Mouse (Mus musculus) forebrain, embryonic 15.5 days (tissue): Measurements from ENCODE around the gene Tsga10ip. TPM values are rescaled to one million over a fixed set of nuclear protein-coding genes. Genes with fewer than 3 reads are reported as not detected.
"Not testable (repeated sequence)": the region's sequence is repeated elsewhere in the genome, so short reads cannot be mapped to it uniquely, and the experiment has no call there.

Experiments used
- ATAC-seq: fragments of 200-750 bp; cut with Nextera tagmentation; replicated peaks from 2 replicates; pipeline ENCODE4 v1.8.0; 2017; ENCODE audit warnings: mild to moderate bottlenecking, moderate TSS enrichment, moderate library complexity
- H3K27ac ChIP-seq: fragments of 300-500 bp; sonication (generic); replicated peaks from 2 replicates; pipeline ENCODE4 v1.5.1; 2015; ENCODE audit warnings: mild to moderate bottlenecking, inconsistent platforms
- H3K27me3 ChIP-seq: fragments of 300-500 bp; sonication (generic); 2 replicates; pipeline ENCODE4 v1.6.1; 2015; ENCODE audit warnings: inconsistent platforms
- H3K36me3 ChIP-seq: fragments of 300-500 bp; sonication (generic); 2 replicates; pipeline ENCODE4 v1.6.1; 2015; ENCODE audit warnings: mild to moderate bottlenecking, inconsistent platforms
- H3K4me1 ChIP-seq: fragments of 300-500 bp; sonication (generic); 2 replicates; pipeline ENCODE4 v1.6.1; 2015; ENCODE audit warnings: inconsistent platforms
- H3K4me2 ChIP-seq: fragments of 300-500 bp; sonication (generic); replicated peaks from 2 replicates; pipeline ENCODE4 v1.6.1; 2015; ENCODE audit warnings: mild to moderate bottlenecking, inconsistent platforms
- H3K4me3 ChIP-seq: fragments of 300-500 bp; sonication (generic); 2 replicates; pipeline ENCODE4 v1.5.1; 2015; ENCODE audit warnings: mild to moderate bottlenecking, inconsistent platforms
- H3K9ac ChIP-seq: fragments of 300-500 bp; sonication (generic); replicated peaks from 2 replicates; pipeline ENCODE4 v1.6.1; 2015; ENCODE audit warnings: mild to moderate bottlenecking, inconsistent platforms
- H3K9me3 ChIP-seq: fragments of 300-500 bp; sonication (generic); 2 replicates; pipeline ENCODE4 v1.6.1; 2016; ENCODE audit warnings: inconsistent platforms
- WGBS: fragments of 180-500 bp; shearing (Covaris S2); methylation state at CpG from one replicate; pipeline ENCODE4 v1.1.7; 2015; ENCODE audit warnings: mixed read lengths; 5-methylcytosine and 5-hydroxymethylcytosine counted together
- polyA plus RNA-seq: library from polyadenylated mRNA; unstranded; fragments of >200 nt; fragmentation: Nextera tagmentation; extraction: Ambion mirVana; gene quantifications from 2 replicates; pipeline ENCODE4 v1.2.1, GENCODE M21; 2015

The Tsga10ip gene
- polyA plus RNA-seq, 1 experiment from 2014 or later = not detected

- H3K36me3 ChIP-seq, ATAC-seq, H3K4me1 ChIP-seq, H3K27ac ChIP-seq, H3K9me3 ChIP-seq, H3K27me3 ChIP-seq: not testable (repeated sequence)
- Histone ChIP-seq H3K9ac (peak within 1 kb of the TSS; percentile 49), H3K4me3 (peak within 1 kb of the TSS; percentile 32), H3K4me2 (peak within 1 kb of the TSS; percentile 54)
- WGBS = 65% methylated on average over 6 of the region's 6 CpGs
Observed at GRCm38 (mm10) chr19:5349502-5349873, 52.8 kb downstream of the Tsga10ip start, which contains the start of gene Cst6. Gene Cst6, minus strand, starts transcription at chr19:5349574.

GRCm38 (mm10) chr19:5348526-5349501, 53.5 kb downstream of the Tsga10ip start:
- H3K4me1 ChIP-seq = peaks cover 5% of the 10 kb centered on the region
- peak overlapping the region; percentile 49 for H3K9ac ChIP-seq
- no peaks in the 10 kb centered on the region for H3K36me3 ChIP-seq
- no peak overlapping the region for H3K27ac ChIP-seq
- no peaks in the 10 kb centered on the region for H3K27me3 ChIP-seq
- H3K4me2 ChIP-seq = peak overlapping the region; percentile 54
- ATAC-seq = no peak
- H3K9me3 ChIP-seq = no peaks in the 10 kb centered on the region
- WGBS = 5% methylated on average over 34 of the region's 34 CpGs
- H3K4me3 ChIP-seq = peak overlapping the region; percentile 32

- H3K27me3 ChIP-seq = no peaks in the 10 kb centered on the region
- H3K9me3 ChIP-seq = no peaks in the 10 kb centered on the region
- 80% methylated on average over 6 of the region's 6 CpGs for WGBS
Observed at GRCm38 (mm10) chr19:5348064-5348463, 54.3 kb downstream of the Tsga10ip start.

DNA sequence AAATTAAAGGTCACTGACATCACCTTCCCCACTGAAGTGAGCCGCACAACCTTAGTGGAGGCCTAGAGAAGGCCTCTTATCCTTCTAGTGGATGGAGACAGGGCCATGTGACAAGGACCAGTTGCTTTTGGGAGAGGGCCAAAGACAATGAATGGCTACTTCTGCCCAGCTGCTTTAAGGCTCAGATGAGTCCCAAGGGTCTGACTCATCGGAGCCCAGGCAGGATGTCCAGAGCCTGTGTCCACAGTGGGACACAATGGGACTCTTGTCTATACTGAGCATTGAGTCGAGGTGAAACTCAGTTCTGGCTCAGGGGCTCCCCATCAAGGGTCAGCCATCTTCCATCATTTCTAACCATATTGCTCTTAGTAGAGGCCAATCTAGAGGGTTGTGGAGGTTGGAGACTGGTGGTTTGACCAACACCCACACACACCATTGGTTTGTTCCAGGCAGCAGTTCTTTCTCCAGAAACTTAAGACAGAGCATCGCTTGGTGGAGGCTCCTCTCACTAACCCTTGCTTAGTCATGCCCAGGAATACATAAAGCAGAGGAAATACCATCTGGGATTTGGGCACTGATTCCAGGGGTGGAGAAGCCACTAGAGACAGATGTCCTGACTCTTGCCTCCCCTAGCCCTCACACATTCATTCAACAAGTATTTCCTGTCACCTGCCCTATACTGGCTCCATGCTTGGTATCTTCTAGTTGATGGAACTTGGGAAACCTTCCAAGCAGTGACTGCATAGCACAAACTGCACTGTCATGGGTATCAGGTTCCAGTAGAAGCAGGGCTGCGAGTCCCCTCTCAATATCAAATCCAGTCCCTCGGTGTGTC, 56.8 kb downstream of the Tsga10ip start:
- no peaks in the 10 kb centered on the region for H3K36me3 ChIP-seq
- no peak for ATAC-seq
- no peak overlapping the region for H3K9ac ChIP-seq
- no peaks in the 10 kb centered on the region for H3K9me3 ChIP-seq
- H3K4me1 ChIP-seq = peaks cover 5% of the 10 kb centered on the region
- no peak overlapping the region for H3K4me3 ChIP-seq
- no peak overlapping the region for H3K27ac ChIP-seq
- WGBS = 86% methylated on average over 6 of the region's 6 CpGs
- H3K4me2 ChIP-seq = no peak overlapping the region
- no peaks in the 10 kb centered on the region for H3K27me3 ChIP-seq

More at GRCm38 (mm10) chr19:5348064-5348463, 54.3 kb downstream of the Tsga10ip start:
- no peak overlapping the region for H3K27ac ChIP-seq
- no peaks in the 10 kb centered on the region for H3K36me3 ChIP-seq
- no peak overlapping the region for H3K9ac ChIP-seq
- peaks cover 5% of the 10 kb centered on the region for H3K4me1 ChIP-seq
- no peak overlapping the region for H3K4me2 ChIP-seq
- H3K4me3 ChIP-seq = no peak overlapping the region
- no peak for ATAC-seq

GRCm38 (mm10) chr19:5341360-5341759, 61.0 kb downstream of the Tsga10ip start:
- H3K27ac ChIP-seq = no peak overlapping the region
- ATAC-seq = no peak
- H3K36me3 ChIP-seq = no peaks in the 10 kb centered on the region
- H3K4me2 ChIP-seq = no peak overlapping the region
- H3K9ac ChIP-seq = no peak overlapping the region
- 94% methylated on average over 7 of the region's 7 CpGs for WGBS
- no peaks in the 10 kb centered on the region for H3K27me3 ChIP-seq
- no peaks in the 10 kb centered on the region for H3K4me1 ChIP-seq
- no peaks in the 10 kb centered on the region for H3K9me3 ChIP-seq
- no peak overlapping the region for H3K4me3 ChIP-seq

Other genes with a start within 250 kb of the Tsga10ip start
- 32.5 and 33.3 TPM in 2 replicates for gene Pacs1, start 129.4 kb downstream of the Tsga10ip start, polyA plus RNA-seq
- gene Sf3b2, start 107.1 kb downstream of the Tsga10ip start, polyA plus RNA-seq = 381 and 383 TPM in 2 replicates
- 31.4 and 31.6 TPM in 2 replicates for gene Gal3st3, start 104.2 kb downstream of the Tsga10ip start, polyA plus RNA-seq
- not detected in 2 replicates for gene Catsper1, start 66.8 kb downstream of the Tsga10ip start, polyA plus RNA-seq
- 2.7 and 3.1 TPM in 2 replicates for gene Cst6, start 53.0 kb downstream of the Tsga10ip start, polyA plus RNA-seq
- gene Eif1ad, start 35.8 kb downstream of the Tsga10ip start, polyA plus RNA-seq = 49.6 and 52.8 TPM in 2 replicates
- gene Banf1, start 35.4 kb downstream of the Tsga10ip start, polyA plus RNA-seq = 401 and 423 TPM in 2 replicates
- 81.2 and 90.2 TPM in 2 replicates for gene Sart1, start 13.8 kb downstream of the Tsga10ip start, polyA plus RNA-seq
- gene Drap1, start 22.5 kb upstream of the Tsga10ip start, polyA plus RNA-seq = 306 and 315 TPM in 2 replicates
- 66.5 TPM in 2 replicates for gene AI837181, start 22.6 kb upstream of the Tsga10ip start, polyA plus RNA-seq
- gene Fosl1, start 45.0 kb upstream of the Tsga10ip start, polyA plus RNA-seq = not detected in 2 replicates
- 10.7 and 11.4 TPM in 2 replicates for gene Ccdc85b, start 55.4 kb upstream of the Tsga10ip start, polyA plus RNA-seq
- 160 and 184 TPM in 2 replicates for gene Fibp, start 58.1 kb upstream of the Tsga10ip start, polyA plus RNA-seq
- 4.4 and 4.8 TPM in 2 replicates for gene Ctsw, start 66.0 kb upstream of the Tsga10ip start, polyA plus RNA-seq
- 30.1 TPM in 2 replicates for gene Efemp2, start 71.4 kb upstream of the Tsga10ip start, polyA plus RNA-seq
- gene Mus81, start 85.9 kb upstream of the Tsga10ip start, polyA plus RNA-seq = 55.3 and 60.7 TPM in 2 replicates
- 3,659 and 3,744 TPM in 2 replicates for gene Cfl1, start 87.9 kb upstream of the Tsga10ip start, polyA plus RNA-seq
- gene 1700020D05Rik, start 101.3 kb upstream of the Tsga10ip start, polyA plus RNA-seq = 0.39 and 0.49 TPM in 2 replicates
- 71.9 and 72.8 TPM in 2 replicates for gene Snx32, start 108.0 kb upstream of the Tsga10ip start, polyA plus RNA-seq
- not detected in 2 replicates for gene Ovol1, start 158.1 kb upstream of the Tsga10ip start, polyA plus RNA-seq
- 2.2 and 2.3 TPM in 2 replicates for gene Ap5b1, start 165.5 kb upstream of the Tsga10ip start, polyA plus RNA-seq
- gene Rnaseh2c, start 199.3 kb upstream of the Tsga10ip start, polyA plus RNA-seq = 93.4 and 99.8 TPM in 2 replicates
- 75.9 and 76.9 TPM in 2 replicates for gene Kat5, start 207.7 kb upstream of the Tsga10ip start, polyA plus RNA-seq
- 34.7 and 38.3 TPM in 2 replicates for gene Rela, start 235.0 kb upstream of the Tsga10ip start, polyA plus RNA-seq